ENCODE assay signal across 8 mouse cellular contexts in the genomic region with DNA sequence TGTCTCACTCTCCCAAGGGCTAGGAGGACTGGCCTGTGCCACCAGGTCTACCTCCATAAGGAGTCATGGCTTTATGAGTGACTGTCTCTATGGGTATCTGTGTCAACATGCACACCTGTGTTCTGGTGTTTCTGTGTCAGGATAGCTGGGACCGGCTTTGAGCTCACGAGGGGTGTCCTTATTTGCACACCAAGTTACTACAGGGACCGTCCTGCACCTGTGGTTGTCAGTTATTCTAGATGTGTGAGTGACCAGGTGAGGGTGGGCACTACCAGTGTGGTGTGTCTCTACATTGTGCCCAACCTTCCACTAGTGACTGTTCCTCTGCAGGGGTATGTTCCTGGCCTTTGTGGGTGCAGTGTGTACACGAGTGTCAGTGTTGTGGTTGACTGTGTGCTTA. TPM values are rescaled to one million over a fixed set of nuclear protein-coding genes. Genes with fewer than 3 reads are reported as not detected.
A peak's percentile ranks its signal among the peaks of the same experiment; 100 is the strongest.
DNase-seq lines count a peak whose midpoint lies in the region; ATAC-seq lines count a peak whose summit lies in the region.

No protein-coding gene starts in this region.

- H3K4me2 ChIP-seq in kidney, embryonic 16.5 days (replicated peaks; ENCODE audit: low read depth, low read length), result peak overlapping the region; percentile 87
- H3K4me2 ChIP-seq in embryonic facial prominence, embryonic 12.5 days (replicated peaks), result peak overlapping the region; percentile 64
- H3K4me2 ChIP-seq in hindbrain, embryonic 16.5 days (ENCODE audit: low read length), result peak overlapping the region; percentile 79
- peak overlapping the region; percentile 83 for H3K4me2 ChIP-seq in midbrain, embryonic 16.5 days (ENCODE audit: low read length)

- no peaks in the 10 kb centered on the region for H3K27me3 ChIP-seq in kidney, embryonic 16.5 days (ENCODE audit: insufficient read depth, low read length)
- no peaks in the 10 kb centered on the region for H3K27me3 ChIP-seq in embryonic facial prominence, embryonic 12.5 days
- H3K27me3 ChIP-seq in hindbrain, embryonic 16.5 days (replicated peaks; ENCODE audit: control insufficient read depth, insufficient read depth, low read length), result peaks cover 2% of the 10 kb centered on the region; the same call in 1 of the 2 replicates
- 0 out of 2 replicates have a peak, but pooled peaks cover 3% of the 10 kb centered on the region for H3K27me3 ChIP-seq in midbrain, embryonic 16.5 days (ENCODE audit: control insufficient read depth, insufficient read depth, low read depth, low read length)

- 0 out of 2 replicates have a peak, but pooled peaks cover 3% of the 10 kb centered on the region for H3K36me3 ChIP-seq in kidney, embryonic 16.5 days (ENCODE audit: insufficient read depth, low read length)
- peaks cover 11% of the 10 kb centered on the region for H3K36me3 ChIP-seq in embryonic facial prominence, embryonic 12.5 days
- no peaks in the 10 kb centered on the region for H3K36me3 ChIP-seq in hindbrain, embryonic 16.5 days (ENCODE audit: control insufficient read depth, insufficient read depth, low read length)
- H3K36me3 ChIP-seq in midbrain, embryonic 16.5 days (ENCODE audit: control insufficient read depth, insufficient read depth, low read length), result no peaks in the 10 kb centered on the region

- 39% methylated on average over 4 of the region's 4 CpGs for WGBS in kidney, embryonic 16.5 days
- WGBS in embryonic facial prominence, embryonic 12.5 days, result 48% methylated on average over 4 of the region's 4 CpGs
- WGBS in hindbrain, embryonic 16.5 days, result 44% methylated on average over 4 of the region's 4 CpGs
- WGBS in midbrain, embryonic 16.5 days, result 35% methylated on average over 4 of the region's 4 CpGs

- DNase-seq in kidney, postnatal 25 days, result no peak
- no peak for DNase-seq in T-cell, adult 2 months (ENCODE audit: low spot score)
- DNase-seq in right cerebral cortex, adult 2 months (ENCODE audit: low spot score in 2 of 2), result no peak
- DNase-seq in cerebellum, adult 11-12 months, result no peak

- H3K4me3 ChIP-seq in kidney, embryonic 16.5 days (ENCODE audit: low read length), result peak overlapping the region; percentile 83
- peak overlapping the region; percentile 81 for H3K4me3 ChIP-seq in embryonic facial prominence, embryonic 12.5 days
- H3K4me3 ChIP-seq in hindbrain, embryonic 16.5 days (ENCODE audit: low read length), result peak overlapping the region; percentile 71
- H3K4me3 ChIP-seq in midbrain, embryonic 16.5 days (ENCODE audit: low read depth, low read length), result peak overlapping the region; percentile 77

- peak overlapping the region; percentile 89 for H3K27ac ChIP-seq in kidney, embryonic 16.5 days (ENCODE audit: low read length)
- peak overlapping the region; percentile 94 for H3K27ac ChIP-seq in embryonic facial prominence, embryonic 12.5 days
- peak overlapping the region; percentile 94 for H3K27ac ChIP-seq in hindbrain, embryonic 16.5 days (ENCODE audit: low read depth, low read length)
- peak overlapping the region; percentile 97 for H3K27ac ChIP-seq in midbrain, embryonic 16.5 days (ENCODE audit: low read length)

- H3K9me3 ChIP-seq in kidney, embryonic 16.5 days (ENCODE audit: low read length), result no peaks in the 10 kb centered on the region
- H3K9me3 ChIP-seq in embryonic facial prominence, embryonic 12.5 days, result no peaks in the 10 kb centered on the region
- H3K9me3 ChIP-seq in hindbrain, embryonic 16.5 days (ENCODE audit: control insufficient read depth, low read length), result no peaks in the 10 kb centered on the region
- H3K9me3 ChIP-seq in midbrain, embryonic 16.5 days (replicated peaks; ENCODE audit: control insufficient read depth, low read length, poor library complexity, severe bottlenecking), result no peaks in the 10 kb centered on the region

- no peak for ATAC-seq in kidney, embryonic 16.5 days (ENCODE audit: low FRiP score, low TSS enrichment)
- no peak for ATAC-seq in embryonic facial prominence, embryonic 12.5 days (ENCODE audit: insufficient number of reproducible peaks, insufficient read depth, low FRiP score, low TSS enrichment)
- ATAC-seq in hindbrain, embryonic 16.5 days, result no peak
- ATAC-seq in midbrain, embryonic 16.5 days, result peak; percentile 20; the same call in 1 of the 2 replicates

- H3K9ac ChIP-seq in kidney, embryonic 16.5 days (replicated peaks; ENCODE audit: low read length), result peak overlapping the region; percentile 97
- peak overlapping the region; percentile 98 for H3K9ac ChIP-seq in embryonic facial prominence, embryonic 12.5 days
- H3K9ac ChIP-seq in hindbrain, embryonic 16.5 days (ENCODE audit: low read depth, low read length), result peak overlapping the region; percentile 96
- H3K9ac ChIP-seq in midbrain, embryonic 16.5 days (ENCODE audit: low read depth, low read length), result peak overlapping the region; percentile 99

- peaks cover 64% of the 10 kb centered on the region for H3K4me1 ChIP-seq in kidney, embryonic 16.5 days (ENCODE audit: insufficient read depth, low read length)
- peaks cover 49% of the 10 kb centered on the region for H3K4me1 ChIP-seq in embryonic facial prominence, embryonic 12.5 days
- peaks cover 55% of the 10 kb centered on the region for H3K4me1 ChIP-seq in hindbrain, embryonic 16.5 days (ENCODE audit: control insufficient read depth, insufficient read depth, low read depth, low read length)
- peaks cover 55% of the 10 kb centered on the region for H3K4me1 ChIP-seq in midbrain, embryonic 16.5 days (ENCODE audit: control insufficient read depth, insufficient read depth, low read length)

RNA-seq across cellular contexts. Expression of a gene that starts 2.2 kb away (rescaled TPM):
- 2.6 and 3.1 TPM in 2 replicates for polyA plus RNA-seq in kidney, embryonic 16.5 days (2015; fragmentation: Nextera tagmentation; extraction: Ambion mirVana)
- polyA plus RNA-seq in embryonic facial prominence, embryonic 12.5 days (2016; fragmentation: Nextera tagmentation; extraction: Ambion mirVana), result 5.4 and 7.2 TPM in 2 replicates
- polyA plus RNA-seq in hindbrain, embryonic 16.5 days (2015; fragmentation: Nextera tagmentation; extraction: Ambion mirVana), result 6.2 and 6.8 TPM in 2 replicates
- polyA plus RNA-seq in midbrain, embryonic 16.5 days (2015; fragmentation: Nextera tagmentation; extraction: Ambion mirVana), result 6.6 and 7.1 TPM in 2 replicates

RNA-seq across cellular contexts. Expression of a gene that starts 35.0 kb away (rescaled TPM):
- 1.7 and 1.9 TPM in 2 replicates for polyA plus RNA-seq in kidney, embryonic 16.5 days (2015; fragmentation: Nextera tagmentation; extraction: Ambion mirVana)
- polyA plus RNA-seq in embryonic facial prominence, embryonic 12.5 days (2016; fragmentation: Nextera tagmentation; extraction: Ambion mirVana), result 2.0 and 2.4 TPM in 2 replicates
- polyA plus RNA-seq in hindbrain, embryonic 16.5 days (2015; fragmentation: Nextera tagmentation; extraction: Ambion mirVana), result 2.7 and 2.9 TPM in 2 replicates
- polyA plus RNA-seq in midbrain, embryonic 16.5 days (2015; fragmentation: Nextera tagmentation; extraction: Ambion mirVana), result 2.1 and 2.5 TPM in 2 replicates

RNA-seq across cellular contexts. Expression of a gene that starts 35.1 kb away (rescaled TPM):
- polyA plus RNA-seq in kidney, embryonic 16.5 days (2015; fragmentation: Nextera tagmentation; extraction: Ambion mirVana), result 29.0 and 31.1 TPM in 2 replicates
- polyA plus RNA-seq in embryonic facial prominence, embryonic 12.5 days (2016; fragmentation: Nextera tagmentation; extraction: Ambion mirVana), result 27.5 and 29.2 TPM in 2 replicates
- polyA plus RNA-seq in hindbrain, embryonic 16.5 days (2015; fragmentation: Nextera tagmentation; extraction: Ambion mirVana), result 53.3 and 54.5 TPM in 2 replicates
- polyA plus RNA-seq in midbrain, embryonic 16.5 days (2015; fragmentation: Nextera tagmentation; extraction: Ambion mirVana), result 55.7 and 64.8 TPM in 2 replicates

RNA-seq across cellular contexts. Expression of a gene that starts 54.0 kb away (rescaled TPM):
- 18.3 and 18.5 TPM in 2 replicates for polyA plus RNA-seq in kidney, embryonic 16.5 days (2015; fragmentation: Nextera tagmentation; extraction: Ambion mirVana)
- 32.4 and 32.9 TPM in 2 replicates for polyA plus RNA-seq in embryonic facial prominence, embryonic 12.5 days (2016; fragmentation: Nextera tagmentation; extraction: Ambion mirVana)
- 16.2 and 22.2 TPM in 2 replicates for polyA plus RNA-seq in hindbrain, embryonic 16.5 days (2015; fragmentation: Nextera tagmentation; extraction: Ambion mirVana)
- 22.4 and 26.4 TPM in 2 replicates for polyA plus RNA-seq in midbrain, embryonic 16.5 days (2015; fragmentation: Nextera tagmentation; extraction: Ambion mirVana)

RNA-seq across cellular contexts. Expression of a gene that starts 57.0 kb away (rescaled TPM):
- polyA plus RNA-seq in kidney, embryonic 16.5 days (2015; fragmentation: Nextera tagmentation; extraction: Ambion mirVana), result 0.24 and 0.30 TPM in 2 replicates
- polyA plus RNA-seq in embryonic facial prominence, embryonic 12.5 days (2016; fragmentation: Nextera tagmentation; extraction: Ambion mirVana), result 0.31 and 0.43 TPM in 2 replicates
- 0.51 and 0.55 TPM in 2 replicates for polyA plus RNA-seq in hindbrain, embryonic 16.5 days (2015; fragmentation: Nextera tagmentation; extraction: Ambion mirVana)
- 0.53 and 0.70 TPM in 2 replicates for polyA plus RNA-seq in midbrain, embryonic 16.5 days (2015; fragmentation: Nextera tagmentation; extraction: Ambion mirVana)
